Mouse (Mus musculus): ENCODE measurements at regions not wholly inside any gene's neighbourhood (a gene's known extent, or its start where the extent isn't known, plus 50 kb on each side); places are given as distances from the start of the nearest gene placed in this dataset.

- no peak for TF ChIP-seq CTCF (IDR thresholded peaks at IDR 0.05; ENCODE audit: low read depth, low read length)
- TF ChIP-seq POLR2A (IDR thresholded peaks at IDR 0.05; ENCODE audit: insufficient read depth, low read length): no peak
- TF ChIP-seq EP300 (IDR thresholded peaks at IDR 0.05; ENCODE audit: insufficient read depth, low read depth, low read length): no peak
Measured at GRCm38 (mm10) chr1:52388118-52388517, 112.4 kb downstream of the Nab1 start.

Data from ES-Bruce4 (cell line).